Mouse (Mus musculus) bone marrow macrophage, adult 2 months (primary cell): ENCODE results near the gene Gm31371. TPM values are rescaled to one million over a fixed set of nuclear protein-coding genes. Genes with fewer than 3 reads are reported as not detected.
"Not testable (repeated sequence)": the region's sequence is repeated elsewhere in the genome, so short reads cannot be mapped to it uniquely, and the experiment has no call there.

Experiments
- H3K27ac ChIP-seq: 2 replicates; pipeline ENCODE4 v1.5.1; 2012; ENCODE audit warnings: low read depth, low read length; ENCODE audit not compliant: insufficient read depth
- H3K4me1 ChIP-seq: 2 replicates; pipeline ENCODE4 v1.6.1; 2012; ENCODE audit warnings: low read length; ENCODE audit not compliant: control insufficient read depth, insufficient read depth
- H3K4me3 ChIP-seq: 2 replicates; pipeline ENCODE4 v1.5.1; 2012; ENCODE audit warnings: mild to moderate bottlenecking, low read length, moderate library complexity; ENCODE audit not compliant: insufficient read depth
- CTCF ChIP-seq: IDR thresholded peaks from 2 replicates; pipeline ENCODE4 v1.5.1; 2012; ENCODE audit warnings: low read depth, mild to moderate bottlenecking, low read length, moderate library complexity
- POLR2A ChIP-seq: IDR thresholded peaks from 2 replicates; pipeline ENCODE4 v1.6.1; 2012; ENCODE audit warnings: mild to moderate bottlenecking, low read depth, low read length, borderline replicate concordance
- polyA plus RNA-seq: library from polyadenylated mRNA; stranded (reverse); fragments of >200 nt; gene quantifications from 2 replicates; pipeline ENCODE4 v1.2.4, GENCODE M21; 2012; ENCODE audit not compliant: missing spikeins, insufficient read depth, insufficient read length

Gm31371 gene
- polyA plus RNA-seq: 0.27 and 0.72 TPM in 2 replicates

GRCm38 (mm10) chr8:19903092-19903491 lies at the start of gene Gm31371:
Gene Gm31371, plus strand, starts transcription at chr8:19903392.
- H3K27ac ChIP-seq, H3K4me1 ChIP-seq, H3K4me3 ChIP-seq: not testable (repeated sequence)

GRCm38 (mm10) chr8:19906425-19907055 lies 3.3 kb downstream of the Gm31371 start:
- not testable (repeated sequence) for H3K27ac ChIP-seq, H3K4me3 ChIP-seq, H3K4me1 ChIP-seq

- H3K27ac ChIP-seq, H3K4me3 ChIP-seq, H3K4me1 ChIP-seq: not testable (repeated sequence)
Measured at GRCm38 (mm10) chr8:19908841-19909321, 5.7 kb downstream of the Gm31371 start.

- H3K4me1 ChIP-seq, H3K4me3 ChIP-seq, H3K27ac ChIP-seq: not testable (repeated sequence)
Measured at GRCm38 (mm10) chr8:19919086-19919485, 15.9 kb downstream of the Gm31371 start.

- not testable (repeated sequence) for H3K27ac ChIP-seq, H3K4me1 ChIP-seq, H3K4me3 ChIP-seq
Measured at GRCm38 (mm10) chr8:19934274-19934673, 31.1 kb downstream of the Gm31371 start.

GRCm38 (mm10) chr8:19935541-19936030 lies 32.4 kb downstream of the Gm31371 start:
- not testable (repeated sequence) for H3K4me3 ChIP-seq, H3K4me1 ChIP-seq, H3K27ac ChIP-seq

GRCm38 (mm10) chr8:19960935-19961334 lies 57.7 kb downstream of the Gm31371 start:
- H3K4me1 ChIP-seq: peaks cover 8% of the 10 kb centered on the region; the same call in 1 of the 2 replicates
- TF ChIP-seq POLR2A (no peak), CTCF (no peak)
- H3K27ac ChIP-seq: no peak overlapping the region
- H3K4me3 ChIP-seq: no peak overlapping the region

- H3K4me1 ChIP-seq, H3K27ac ChIP-seq, H3K4me3 ChIP-seq: not testable (repeated sequence)
Measured at GRCm38 (mm10) chr8:19963766-19964165, 60.6 kb downstream of the Gm31371 start.

- not testable (repeated sequence) for H3K4me1 ChIP-seq
Measured at GRCm38 (mm10) chr8:19968151-19968550, 65.0 kb downstream of the Gm31371 start.

GRCm38 (mm10) chr8:19975237-19975636 lies 72.0 kb downstream of the Gm31371 start:
- not testable (repeated sequence) for H3K4me3 ChIP-seq, H3K4me1 ChIP-seq, H3K27ac ChIP-seq

More at GRCm38 (mm10) chr8:19968151-19968550, 65.0 kb downstream of the Gm31371 start:
- H3K27ac ChIP-seq, H3K4me3 ChIP-seq: not testable (repeated sequence)

Other genes starting within 250 kb of the Gm31371 start
- gene 4930467E23Rik, start 173.8 kb upstream of the Gm31371 start, polyA plus RNA-seq: not detected in 2 replicates